Mouse (Mus musculus) hindbrain, embryonic 16.5 days (tissue): ENCODE results near the gene Myoz1. TPM values are rescaled to one million over a fixed set of nuclear protein-coding genes. Genes with fewer than 3 reads are reported as not detected.

ENCODE experiments used
- ATAC-seq: fragments of 200-750 bp; cut with Nextera tagmentation; 2 replicates; pipeline ENCODE4 v1.8.0; 2017; ENCODE audit warnings: moderate TSS enrichment, moderate library complexity
- H3K27ac ChIP-seq: fragments of 300-500 bp; sonication (generic); 2 replicates; pipeline ENCODE4 v1.5.1; 2014; ENCODE audit warnings: low read depth, mild to moderate bottlenecking, control low read depth, low read length, moderate library complexity
- H3K27me3 ChIP-seq: fragments of 300-500 bp; sonication (generic); replicated peaks from 2 replicates; pipeline ENCODE4 v1.6.1; 2014; ENCODE audit warnings: low read length; ENCODE audit not compliant: control insufficient read depth, insufficient read depth
- H3K36me3 ChIP-seq: fragments of 300-500 bp; sonication (generic); 2 replicates; pipeline ENCODE4 v1.6.1; 2014; ENCODE audit warnings: mild to moderate bottlenecking, low read length, moderate library complexity, mixed read lengths; ENCODE audit not compliant: control insufficient read depth, insufficient read depth
- H3K4me1 ChIP-seq: fragments of 300-500 bp; sonication (generic); 2 replicates; pipeline ENCODE4 v1.6.1; 2014; ENCODE audit warnings: low read depth, low read length; ENCODE audit not compliant: control insufficient read depth, insufficient read depth
- H3K4me2 ChIP-seq: fragments of 300-500 bp; sonication (generic); 2 replicates; pipeline ENCODE4 v1.6.1; 2014; ENCODE audit warnings: mild to moderate bottlenecking, low read length, control low read depth, moderate library complexity
- H3K4me3 ChIP-seq: fragments of 300-500 bp; sonication (generic); 2 replicates; pipeline ENCODE4 v1.5.1; 2014; ENCODE audit warnings: mild to moderate bottlenecking, low read length, control low read depth, moderate library complexity
- H3K9ac ChIP-seq: fragments of 300-500 bp; sonication (generic); 2 replicates; pipeline ENCODE4 v1.6.1; 2014; ENCODE audit warnings: low read depth, mild to moderate bottlenecking, control low read depth, low read length, moderate library complexity
- H3K9me3 ChIP-seq: fragments of 300-500 bp; sonication (generic); 2 replicates; pipeline ENCODE4 v1.6.1; 2014; ENCODE audit warnings: mild to moderate bottlenecking, low read length, moderate library complexity; ENCODE audit not compliant: control insufficient read depth
- WGBS: fragments of 180-500 bp; shearing (Covaris S2); extraction: QIAGEN DNeasy Blood & Tissue Kit; methylation state at CpG from one replicate; pipeline ENCODE4 v1.1.7; 2014; 5-methylcytosine and 5-hydroxymethylcytosine counted together
- polyA plus RNA-seq: library from polyadenylated mRNA; unstranded; fragments of >200 nt; fragmentation: Nextera tagmentation; extraction: Ambion mirVana; gene quantifications from 2 replicates; pipeline ENCODE4 v1.2.1, GENCODE M21; 2015

The Myoz1 gene
- polyA plus RNA-seq, 1 experiment from 2014 or later = 0.15 TPM

DNA sequence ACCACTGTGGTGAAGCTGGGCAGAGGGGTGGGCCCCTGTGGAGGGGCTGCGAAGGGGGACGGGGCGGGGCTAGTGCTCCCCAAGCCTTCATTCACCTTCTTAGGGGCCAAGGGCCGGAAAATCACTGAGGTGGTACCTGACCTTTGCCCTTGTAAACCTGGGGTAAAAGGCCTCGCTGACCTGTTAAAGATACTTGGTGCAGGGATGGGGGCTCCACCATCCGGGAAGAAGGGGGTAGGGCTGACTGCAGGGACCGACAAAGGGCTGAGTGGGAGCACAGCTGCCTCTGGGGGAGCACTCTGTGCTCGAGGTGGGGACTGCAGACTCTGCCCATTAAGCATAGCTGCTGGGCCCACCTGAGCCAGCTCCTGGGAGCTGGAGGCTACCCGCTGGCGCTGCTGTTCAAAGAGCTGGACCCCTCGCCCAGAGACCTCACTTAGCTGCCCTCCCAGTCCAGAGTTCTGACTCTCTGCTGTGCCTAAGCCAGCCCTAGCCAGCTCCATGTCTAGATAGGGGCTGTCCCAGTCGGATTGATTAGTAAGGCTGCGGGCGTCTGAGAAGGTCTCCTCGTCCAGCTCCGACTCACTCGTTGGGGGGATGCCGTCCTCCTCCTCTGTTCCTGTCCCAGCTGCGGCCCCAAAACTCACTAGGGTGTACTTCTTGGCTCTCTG is 5.5 kb upstream of the Myoz1 start:
- no peaks in the 10 kb centered on the region for H3K27me3 ChIP-seq

DNA sequence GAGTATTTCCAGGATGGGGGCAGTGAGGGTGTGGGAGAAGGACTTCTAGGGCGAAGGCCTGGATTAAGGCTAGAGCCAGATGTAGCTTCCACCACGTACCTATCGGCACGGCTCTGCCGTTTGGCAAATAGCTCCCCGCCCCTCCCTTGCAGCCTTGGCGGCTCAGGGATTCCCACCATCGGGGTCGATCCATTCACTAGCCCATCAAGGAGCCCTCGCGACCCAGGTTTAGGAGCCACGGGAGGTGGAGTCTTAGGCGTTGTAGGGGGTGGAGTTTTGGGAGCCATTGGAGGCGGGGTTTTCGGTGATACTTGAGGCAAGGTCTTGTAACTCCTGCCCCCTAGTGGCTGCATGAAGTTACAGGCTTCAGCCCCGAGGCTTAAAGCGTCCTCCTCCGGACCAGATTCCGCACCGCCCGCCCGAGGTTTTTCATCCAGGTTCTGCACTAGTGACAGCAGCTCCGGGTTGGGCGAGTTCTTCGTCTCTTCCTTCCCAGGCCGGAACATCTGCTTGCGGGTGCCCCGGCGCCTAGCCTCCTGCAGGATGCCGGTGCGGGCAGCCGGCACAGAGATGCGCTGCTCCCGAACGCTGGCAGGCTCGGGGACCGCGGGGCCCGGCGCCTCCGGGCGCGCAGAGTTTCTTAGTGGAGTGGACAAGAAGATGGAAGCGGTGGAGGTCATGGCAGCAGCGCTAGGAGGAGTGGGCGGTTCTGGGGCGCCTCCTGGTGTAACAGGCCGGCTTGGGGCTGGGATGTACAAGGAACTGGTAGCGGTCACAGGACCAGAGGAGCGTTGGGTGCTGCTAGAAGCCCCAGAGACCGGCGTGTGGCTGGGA is 4.7 kb upstream of the Myoz1 start:
- H3K27me3 ChIP-seq = no peaks in the 10 kb centered on the region
- under 1% methylated on average over 50 of the region's 52 CpGs for WGBS
- peak overlapping the region; percentile 93 for H3K27ac ChIP-seq
- peaks cover 11% of the 10 kb centered on the region; the same call in 1 of the 2 replicates for H3K4me1 ChIP-seq
- H3K36me3 ChIP-seq = no peaks in the 10 kb centered on the region
- H3K4me3 ChIP-seq = peak overlapping the region; percentile 79
- no peaks in the 10 kb centered on the region for H3K9me3 ChIP-seq
- peak overlapping the region; percentile 76 for H3K4me2 ChIP-seq
- H3K9ac ChIP-seq = peak overlapping the region; percentile 85
- peak; percentile 87 for ATAC-seq

More for the DNA sequence above, 5.5 kb upstream of the Myoz1 start:
- peak; percentile 51 for ATAC-seq
- H3K4me2 ChIP-seq = peak overlapping the region; percentile 76
- 7% methylated on average over 19 of the region's 19 CpGs for WGBS
- H3K36me3 ChIP-seq = no peaks in the 10 kb centered on the region
- no peaks in the 10 kb centered on the region for H3K9me3 ChIP-seq
- H3K27ac ChIP-seq = peak overlapping the region; percentile 93
- H3K4me3 ChIP-seq = peak overlapping the region; percentile 79
- peaks cover 11% of the 10 kb centered on the region; the same call in 1 of the 2 replicates for H3K4me1 ChIP-seq
- peak overlapping the region; percentile 85 for H3K9ac ChIP-seq

DNA sequence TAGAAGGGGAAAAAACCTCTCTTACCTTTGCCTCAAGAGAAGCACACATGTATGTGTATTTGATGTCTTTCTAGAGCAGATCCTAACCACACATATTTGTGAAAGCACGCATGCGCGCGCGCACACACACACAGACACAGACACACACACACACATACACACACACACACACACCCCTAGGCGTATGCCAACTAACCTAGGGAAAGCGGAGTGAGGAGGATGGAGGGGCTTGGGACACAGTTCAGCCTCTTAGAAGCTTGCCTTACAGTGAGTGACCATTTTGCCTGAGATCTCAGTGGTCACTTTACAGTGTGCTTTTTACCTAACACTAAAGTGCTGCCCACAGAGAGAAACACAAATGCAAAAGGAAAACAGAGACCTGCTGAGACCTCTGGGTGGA is 3.3 kb upstream of the Myoz1 start:
- H3K27ac ChIP-seq = no peak overlapping the region
- H3K4me3 ChIP-seq = no peak overlapping the region
- ATAC-seq = no peak
- 96% methylated on average over 7 of the region's 7 CpGs for WGBS
- no peaks in the 10 kb centered on the region for H3K9me3 ChIP-seq
- H3K4me2 ChIP-seq = no peak overlapping the region
- no peak overlapping the region for H3K9ac ChIP-seq
- H3K36me3 ChIP-seq = no peaks in the 10 kb centered on the region
- H3K4me1 ChIP-seq = peaks cover 11% of the 10 kb centered on the region; the same call in 1 of the 2 replicates
- no peaks in the 10 kb centered on the region for H3K27me3 ChIP-seq

DNA sequence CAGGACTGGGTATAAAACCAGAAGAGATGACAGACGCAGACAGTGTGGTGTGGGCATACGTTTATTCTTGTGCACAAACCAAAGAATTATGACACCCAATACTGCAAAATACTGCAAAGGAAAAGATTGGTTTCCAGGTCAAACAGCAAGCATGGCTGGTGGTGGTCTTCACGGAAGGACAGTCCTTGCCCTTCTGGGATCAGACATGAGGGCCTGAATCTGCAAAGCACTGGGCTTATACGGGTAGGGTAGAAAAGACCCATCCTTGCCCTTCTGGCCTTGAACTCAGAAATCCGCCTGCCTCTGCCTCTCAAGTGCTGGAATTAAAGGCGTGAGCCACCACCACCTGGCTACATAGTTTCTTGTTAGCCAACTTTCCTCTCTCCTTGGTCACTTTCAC is 2.6 kb upstream of the Myoz1 start:
- H3K27ac ChIP-seq = no peak overlapping the region
- no peaks in the 10 kb centered on the region for H3K9me3 ChIP-seq
- no peaks in the 10 kb centered on the region for H3K36me3 ChIP-seq
- H3K9ac ChIP-seq = no peak overlapping the region
- H3K27me3 ChIP-seq = no peaks in the 10 kb centered on the region
- no peak overlapping the region for H3K4me2 ChIP-seq
- ATAC-seq = no peak
- 84% methylated on average over 6 of the region's 6 CpGs for WGBS
- H3K4me3 ChIP-seq = no peak overlapping the region
- peaks cover 11% of the 10 kb centered on the region; the same call in 1 of the 2 replicates for H3K4me1 ChIP-seq

DNA sequence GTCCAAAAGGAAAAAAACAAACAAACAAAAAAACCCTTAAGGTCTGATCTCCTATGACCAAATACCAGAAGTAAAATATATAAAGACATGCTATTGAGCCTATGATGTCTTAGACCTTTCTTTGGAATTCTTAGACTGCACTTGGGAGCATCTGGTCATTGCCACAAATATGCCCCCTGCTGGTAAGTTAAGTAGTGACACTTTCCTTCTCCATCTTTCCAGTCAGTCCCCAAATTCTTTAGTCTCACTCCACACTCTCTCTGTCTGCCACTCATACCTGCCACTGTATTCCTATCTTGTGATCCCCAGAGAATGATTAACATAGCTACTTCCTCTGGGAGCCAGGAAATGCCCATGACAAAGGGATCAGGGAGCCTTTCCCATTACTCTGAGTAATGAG is 2.0 kb upstream of the Myoz1 start:
- no peak for ATAC-seq
- Histone ChIP-seq H3K9me3 (no peaks in the 10 kb centered on the region), H3K4me1 (peaks cover 11% of the 10 kb centered on the region; the same call in 1 of the 2 replicates), H3K36me3 (no peaks in the 10 kb centered on the region), H3K4me2 (no peak overlapping the region), H3K27ac (no peak overlapping the region), H3K27me3 (no peaks in the 10 kb centered on the region), H3K9ac (no peak overlapping the region), H3K4me3 (no peak overlapping the region)

DNA sequence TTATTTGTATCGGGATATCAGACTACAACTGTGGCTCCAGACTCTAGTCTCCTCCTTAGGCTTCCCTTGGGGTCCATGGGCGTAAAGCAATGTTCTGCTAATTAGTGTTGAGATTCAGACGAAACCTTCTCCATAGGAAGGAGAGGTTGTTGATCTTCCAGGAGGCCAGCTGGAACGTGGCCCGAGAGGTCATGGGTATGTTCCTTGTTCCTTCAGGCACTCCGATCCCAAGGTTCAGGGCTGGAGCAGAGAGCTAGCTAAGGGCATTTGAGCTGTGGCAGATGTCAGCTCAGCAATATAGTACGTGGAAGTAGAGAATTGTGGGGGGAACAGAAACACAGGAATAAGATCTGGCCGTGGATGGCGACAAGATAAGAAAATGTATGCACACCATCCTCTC is 609 bp downstream of the Myoz1 start:
- WGBS = 79% methylated on average over 9 of the region's 9 CpGs
- no peaks in the 10 kb centered on the region for H3K4me1 ChIP-seq
- H3K4me3 ChIP-seq = no peak overlapping the region
- no peak overlapping the region for H3K4me2 ChIP-seq
- H3K27me3 ChIP-seq = no peaks in the 10 kb centered on the region
- no peaks in the 10 kb centered on the region for H3K9me3 ChIP-seq
- H3K9ac ChIP-seq = no peak overlapping the region
- no peak for ATAC-seq
- no peak overlapping the region for H3K27ac ChIP-seq
- no peaks in the 10 kb centered on the region for H3K36me3 ChIP-seq

DNA sequence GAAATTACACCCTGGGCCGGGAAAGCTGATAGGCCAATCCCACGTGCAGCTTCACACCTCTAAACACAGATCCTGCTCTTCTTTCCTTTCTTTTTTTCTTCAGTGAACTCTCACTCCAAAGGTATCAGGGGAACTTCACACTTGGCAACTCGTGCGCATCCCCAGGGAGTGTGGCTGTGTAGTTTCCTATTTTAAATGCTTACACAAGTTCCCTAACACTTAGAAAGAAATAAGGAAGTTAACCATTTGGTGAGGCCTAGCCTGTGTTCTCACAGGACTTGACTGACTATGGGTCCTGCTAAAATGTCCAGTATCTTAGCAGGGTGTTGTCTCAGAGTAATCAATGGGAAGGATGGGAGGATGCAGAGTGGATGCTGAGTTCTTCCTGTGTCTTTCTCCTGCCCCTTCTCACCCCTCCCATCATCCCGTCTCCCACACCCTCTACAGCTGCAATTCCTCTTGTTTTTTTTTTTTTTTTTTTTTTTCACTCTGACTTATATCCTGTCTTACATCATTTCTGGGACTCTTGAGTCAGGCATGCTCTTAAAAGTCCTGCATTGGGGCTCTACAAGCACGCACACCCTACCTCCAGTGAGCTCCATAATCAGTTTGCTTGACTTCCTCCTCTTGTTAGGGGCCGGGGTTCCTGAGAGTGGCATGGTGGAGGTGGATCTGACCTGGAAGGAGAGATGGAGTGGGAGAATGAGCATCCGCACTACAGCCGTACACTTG is 1.5 kb downstream of the Myoz1 start:
- WGBS = 83% methylated on average over 9 of the region's 9 CpGs
- Histone ChIP-seq H3K27me3 (no peaks in the 10 kb centered on the region), H3K4me3 (no peak overlapping the region), H3K9me3 (no peaks in the 10 kb centered on the region), H3K4me2 (no peak overlapping the region), H3K4me1 (no peaks in the 10 kb centered on the region), H3K36me3 (no peaks in the 10 kb centered on the region), H3K27ac (no peak overlapping the region), H3K9ac (no peak overlapping the region)
- no peak for ATAC-seq

DNA sequence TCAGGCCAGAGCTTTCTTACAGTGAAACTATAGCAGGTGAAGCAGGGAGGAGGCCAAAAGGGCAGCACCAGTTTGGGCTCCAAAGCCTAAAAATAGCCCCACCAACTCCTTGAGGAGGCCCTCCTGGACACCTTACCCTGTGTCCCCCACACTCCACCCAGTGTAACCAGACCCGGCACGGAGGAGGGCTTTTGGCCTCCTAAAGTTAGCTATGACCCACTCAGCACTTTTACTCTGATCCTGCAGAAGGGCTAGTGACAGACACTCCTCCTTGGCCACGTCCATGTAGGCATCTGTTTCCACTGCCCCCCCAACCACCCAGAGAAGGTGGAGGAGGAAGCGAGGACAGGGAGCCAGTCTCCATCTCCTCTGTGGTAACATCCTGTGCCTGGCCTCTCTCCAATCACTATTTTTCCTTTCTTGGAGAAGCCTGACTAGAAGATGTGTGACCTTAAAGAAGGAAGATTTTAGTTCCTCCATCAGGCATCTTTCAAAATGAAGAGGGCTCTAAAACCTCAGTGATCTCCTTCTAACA is 4.6 kb downstream of the Myoz1 start:
- ATAC-seq = no peak
- no peak overlapping the region for H3K9ac ChIP-seq
- H3K4me3 ChIP-seq = no peak overlapping the region
- H3K27me3 ChIP-seq = no peaks in the 10 kb centered on the region
- no peaks in the 10 kb centered on the region for H3K9me3 ChIP-seq
- 62% methylated on average over 4 of the region's 4 CpGs for WGBS
- H3K27ac ChIP-seq = no peak overlapping the region
- H3K4me2 ChIP-seq = no peak overlapping the region
- no peaks in the 10 kb centered on the region for H3K36me3 ChIP-seq
- H3K4me1 ChIP-seq = no peaks in the 10 kb centered on the region

DNA sequence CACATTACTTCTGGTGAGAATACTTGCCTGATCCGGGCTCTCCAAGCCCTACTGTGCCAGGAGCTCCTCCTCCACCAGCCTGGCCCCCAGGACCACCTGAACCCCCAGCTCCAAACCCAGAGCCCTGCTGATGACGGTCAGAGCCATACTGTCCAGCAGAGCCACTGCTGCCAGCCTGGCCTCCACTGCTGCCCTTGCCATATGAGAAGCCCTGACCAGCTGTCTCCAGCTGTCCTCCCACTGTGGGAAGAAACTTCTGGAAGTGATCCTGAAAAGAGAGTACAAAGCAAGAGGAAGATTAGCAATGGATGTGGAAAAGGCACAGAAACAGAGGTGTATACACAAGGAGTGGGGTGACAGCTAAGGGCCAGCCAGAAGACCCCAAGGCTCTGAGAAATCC is 5.3 kb downstream of the Myoz1 start:
- Histone ChIP-seq H3K27ac (no peak overlapping the region), H3K36me3 (no peaks in the 10 kb centered on the region), H3K4me2 (no peak overlapping the region), H3K27me3 (no peaks in the 10 kb centered on the region), H3K4me1 (no peaks in the 10 kb centered on the region), H3K9ac (no peak overlapping the region), H3K9me3 (no peaks in the 10 kb centered on the region), H3K4me3 (no peak overlapping the region)
- WGBS = 49% methylated on average over 2 of the region's 2 CpGs
- no peak for ATAC-seq
